Mouse (Mus musculus): ENCODE results near the gene Prss16. TPM values are rescaled to one million over a fixed set of nuclear protein-coding genes. Genes with fewer than 3 reads are reported as not detected.

Prss16 gene
- total RNA-seq, 4 experiments from 2014 or later = 0.22 TPM; not detected in 3

DNA sequence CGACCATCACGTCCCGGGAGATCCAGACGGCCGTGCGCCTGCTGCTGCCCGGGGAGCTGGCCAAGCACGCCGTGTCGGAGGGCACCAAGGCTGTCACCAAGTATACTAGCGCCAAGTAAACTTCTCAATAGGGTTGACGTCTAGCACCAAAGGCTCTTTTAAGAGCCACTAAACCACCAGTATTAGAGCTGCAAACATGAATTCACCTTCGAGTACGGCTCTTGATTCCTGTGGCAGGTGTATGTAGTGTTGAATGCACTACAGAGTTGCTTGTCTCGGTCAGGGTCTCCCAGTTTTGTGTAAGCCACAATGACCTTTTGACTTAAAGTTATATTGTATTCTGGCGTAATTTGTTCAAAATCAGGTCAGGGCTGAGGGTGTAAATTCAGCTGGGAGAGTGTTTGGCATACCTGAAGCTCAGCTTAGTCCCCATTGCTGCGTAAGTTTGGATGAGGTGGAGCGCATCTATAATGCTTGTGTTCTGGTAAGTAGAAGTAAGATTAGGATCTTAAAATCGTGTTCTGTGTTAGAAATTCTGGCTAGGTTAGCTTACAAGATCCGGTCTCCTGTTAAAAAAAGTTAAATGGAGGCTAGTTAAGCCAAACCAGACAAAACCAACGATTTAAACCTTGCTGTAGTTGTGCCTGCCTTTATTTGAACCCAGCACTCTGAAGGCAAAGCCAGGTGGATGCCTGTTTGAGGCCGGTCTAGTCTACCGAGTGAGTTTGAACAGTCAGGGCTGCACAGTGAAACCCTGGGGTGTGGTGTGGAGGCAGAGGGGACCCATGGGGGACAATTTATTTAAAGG is 26.8 kb upstream of the Prss16 start:
- DNase-seq (ENCODE audit: low spot score) = no peak

DNA sequence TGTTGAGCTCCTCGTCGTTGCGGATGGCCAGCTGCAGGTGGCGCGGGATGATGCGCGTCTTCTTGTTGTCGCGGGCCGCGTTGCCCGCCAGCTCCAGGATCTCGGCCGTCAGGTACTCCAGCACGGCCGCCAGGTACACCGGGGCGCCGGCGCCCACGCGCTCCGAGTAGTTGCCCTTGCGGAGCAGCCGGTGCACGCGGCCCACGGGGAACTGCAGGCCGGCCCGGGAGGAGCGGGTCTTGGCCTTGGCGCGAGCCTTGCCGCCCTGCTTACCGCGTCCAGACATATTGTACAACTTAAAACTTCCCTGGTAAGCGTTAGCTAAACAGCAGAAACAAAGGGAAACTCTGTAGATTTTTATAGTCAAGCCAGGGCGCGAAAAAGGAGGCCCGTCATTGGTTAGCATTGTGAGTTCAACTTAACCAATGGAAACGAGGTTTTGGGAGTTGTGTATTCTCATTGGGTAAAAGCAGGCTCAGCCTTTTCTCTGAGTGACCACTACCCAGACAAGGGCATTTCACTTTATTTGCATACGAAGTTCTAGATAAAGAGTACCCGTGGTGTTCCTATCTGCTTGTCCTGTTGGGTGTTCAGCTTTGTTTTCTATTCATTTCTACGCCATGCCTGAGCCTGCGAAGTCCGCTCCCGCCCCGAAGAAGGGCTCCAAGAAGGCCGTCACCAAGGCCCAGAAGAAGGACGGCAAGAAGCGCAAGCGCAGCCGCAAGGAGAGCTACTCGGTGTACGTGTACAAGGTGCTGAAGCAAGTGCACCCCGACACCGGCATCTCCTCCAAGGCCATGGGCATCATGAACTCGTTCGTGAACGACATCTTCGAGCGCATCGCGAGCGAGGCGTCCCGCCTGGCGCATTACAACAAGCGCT is 26.0 kb upstream of the Prss16 start, which contains the start of the genes Hist1h2ah and Hist1h2bk:
Hist1h2ah (minus strand) TSS at position 302 of the 882 bp plus-strand sequence.
Hist1h2bk (plus strand) TSS at position 604 of the 882 bp plus-strand sequence.
- DNase-seq (ENCODE audit: low spot score) = peak; percentile 95

DNA sequence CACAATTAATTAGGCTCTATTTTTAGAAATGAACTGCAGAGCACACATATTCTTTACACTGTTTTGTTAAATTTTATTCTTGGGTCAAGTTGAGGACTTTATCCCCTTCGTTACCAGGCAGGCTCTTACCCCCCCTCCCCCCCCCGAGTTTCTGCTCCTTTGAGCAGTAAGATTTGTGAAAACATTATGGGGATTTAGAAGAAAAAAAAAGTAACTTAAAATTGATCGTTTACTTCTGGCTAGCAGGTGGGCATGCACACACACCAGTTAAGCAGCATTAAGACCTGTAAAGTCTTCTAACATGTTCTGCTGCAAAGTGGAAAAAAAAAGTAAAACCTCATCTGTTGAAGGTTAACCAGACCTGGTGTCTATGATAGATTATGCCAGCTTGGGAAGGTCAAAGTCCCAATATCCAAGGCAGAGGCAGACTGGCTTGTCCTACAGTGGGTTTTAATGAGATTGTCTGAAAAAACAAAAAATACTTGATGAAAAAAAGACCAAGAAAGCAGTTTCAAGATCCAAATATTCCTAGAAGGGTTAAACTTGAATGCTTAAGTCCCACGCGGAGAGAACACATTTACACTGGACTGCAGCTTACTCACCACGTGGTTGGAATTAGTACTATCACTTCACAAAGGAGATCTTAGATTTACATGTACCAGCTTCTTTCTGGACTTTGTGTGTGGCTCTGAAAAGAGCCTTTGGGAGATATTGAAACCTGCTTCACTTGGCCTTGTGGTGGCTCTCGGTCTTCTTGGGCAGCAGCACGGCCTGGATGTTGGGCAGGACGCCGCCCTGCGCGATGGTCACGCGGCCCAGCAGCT is 25.1 kb upstream of the Prss16 start:
- DNase-seq (ENCODE audit: low spot score) = no peak

DNA sequence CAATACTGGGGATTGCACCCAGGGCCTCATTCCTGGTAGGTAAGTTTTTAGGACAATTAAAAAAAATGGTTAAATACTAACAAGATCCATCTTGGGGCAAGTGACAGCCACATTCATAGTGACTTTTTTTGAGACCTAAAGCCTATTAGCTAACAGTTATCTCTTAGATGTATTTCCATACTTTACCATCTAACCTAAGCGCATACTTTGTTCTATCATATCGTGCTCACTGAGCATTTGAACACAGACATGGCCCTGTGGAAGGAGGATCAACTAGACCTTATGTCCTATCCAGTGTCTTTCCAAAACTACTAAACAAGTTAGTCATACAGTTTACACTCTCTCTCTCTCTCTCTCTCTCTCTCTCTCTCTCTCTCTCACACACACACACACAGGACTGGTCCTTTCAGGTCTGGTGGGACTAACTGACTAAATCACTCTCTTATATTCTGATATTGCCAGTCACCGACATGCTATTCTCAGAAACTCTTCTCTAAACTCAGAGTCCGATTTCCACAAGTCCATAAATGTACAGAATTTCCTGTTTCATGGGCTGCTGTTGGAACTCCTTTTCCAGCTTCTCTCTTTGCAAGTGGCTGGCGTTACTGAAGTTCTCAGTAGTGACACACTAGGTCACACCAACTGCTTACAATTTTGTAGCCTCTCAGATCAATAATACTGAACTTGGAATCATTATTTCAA is 24.4 kb upstream of the Prss16 start:
- no peak for DNase-seq (ENCODE audit: low spot score)

DNA sequence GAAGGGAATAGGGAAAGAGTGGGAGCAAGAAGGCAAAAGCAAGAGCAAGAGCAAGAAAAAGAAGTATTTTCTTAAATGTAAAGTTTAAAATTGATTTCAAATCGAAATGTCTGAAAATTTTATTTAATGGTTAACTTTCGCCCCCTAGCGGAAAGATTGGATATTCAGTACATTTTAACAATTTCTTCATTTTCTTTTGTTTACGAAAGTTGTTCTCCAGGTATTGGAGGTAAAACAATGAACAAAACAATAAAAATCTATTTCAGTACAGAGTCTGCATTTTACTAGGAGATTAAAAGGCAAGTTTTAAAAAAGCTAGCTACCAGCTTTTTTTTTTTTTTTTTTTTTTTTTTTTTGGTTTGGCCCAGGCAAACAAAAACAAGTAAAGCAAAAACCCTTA is 21.0 kb upstream of the Prss16 start:
- no peak for DNase-seq (ENCODE audit: low spot score)

DNA sequence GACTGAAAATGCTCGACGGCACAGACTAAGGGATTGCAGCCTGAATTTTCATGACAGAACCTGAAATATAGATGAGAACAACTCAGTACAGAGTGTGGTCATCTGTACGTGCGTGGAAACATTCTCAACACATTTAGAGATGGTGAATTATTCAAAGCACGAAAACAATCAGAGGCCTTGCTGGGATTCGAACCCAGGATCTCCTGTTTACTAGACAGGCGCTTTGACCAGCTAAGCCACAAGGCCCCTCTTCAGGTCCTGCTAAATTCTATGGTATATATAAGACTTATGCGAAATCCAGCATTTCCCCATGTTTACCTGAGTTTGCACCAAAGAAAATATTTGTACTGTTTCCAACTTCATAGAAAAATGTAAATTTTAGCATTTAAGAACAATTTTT is 20.4 kb upstream of the Prss16 start:
- no peak for DNase-seq (ENCODE audit: low spot score)

DNA sequence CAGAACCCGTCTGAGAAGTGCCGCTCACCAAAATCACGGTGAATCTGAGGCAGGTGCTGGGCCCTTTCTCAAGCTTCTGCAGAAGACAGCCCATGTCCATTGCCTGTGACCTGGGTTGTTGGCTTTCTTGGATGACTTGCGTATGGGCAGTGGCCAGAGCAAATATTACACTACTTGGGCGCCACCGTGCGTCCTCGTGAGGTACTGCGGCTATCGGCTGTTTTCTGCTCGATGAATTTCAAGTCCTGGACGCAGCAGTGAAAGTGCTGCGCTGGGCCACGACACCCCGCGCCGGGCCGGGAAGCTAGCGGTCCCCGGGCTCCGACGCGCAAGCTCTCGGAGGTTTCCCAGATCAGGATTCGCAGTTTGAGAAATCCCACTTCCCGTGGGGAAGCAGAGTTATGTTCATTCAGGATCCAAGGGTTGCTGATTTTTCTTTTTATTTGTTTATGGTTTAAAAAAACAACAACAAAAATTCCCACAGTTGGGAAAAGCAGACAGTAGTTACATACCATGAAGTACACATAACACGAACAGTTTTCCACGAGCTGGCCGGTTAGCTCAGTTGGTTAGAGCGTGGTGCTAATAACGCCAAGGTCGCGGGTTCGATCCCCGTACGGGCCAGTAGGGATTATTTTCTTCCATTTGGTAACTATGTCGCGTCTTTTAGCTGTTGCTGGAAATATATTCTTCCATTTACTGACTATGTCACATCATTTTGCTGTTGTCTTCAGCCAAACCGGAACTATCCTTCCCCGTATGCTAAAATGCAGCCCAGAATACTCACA is 19.3 kb upstream of the Prss16 start:
- DNase-seq (ENCODE audit: low spot score) = peak; percentile 96

DNA sequence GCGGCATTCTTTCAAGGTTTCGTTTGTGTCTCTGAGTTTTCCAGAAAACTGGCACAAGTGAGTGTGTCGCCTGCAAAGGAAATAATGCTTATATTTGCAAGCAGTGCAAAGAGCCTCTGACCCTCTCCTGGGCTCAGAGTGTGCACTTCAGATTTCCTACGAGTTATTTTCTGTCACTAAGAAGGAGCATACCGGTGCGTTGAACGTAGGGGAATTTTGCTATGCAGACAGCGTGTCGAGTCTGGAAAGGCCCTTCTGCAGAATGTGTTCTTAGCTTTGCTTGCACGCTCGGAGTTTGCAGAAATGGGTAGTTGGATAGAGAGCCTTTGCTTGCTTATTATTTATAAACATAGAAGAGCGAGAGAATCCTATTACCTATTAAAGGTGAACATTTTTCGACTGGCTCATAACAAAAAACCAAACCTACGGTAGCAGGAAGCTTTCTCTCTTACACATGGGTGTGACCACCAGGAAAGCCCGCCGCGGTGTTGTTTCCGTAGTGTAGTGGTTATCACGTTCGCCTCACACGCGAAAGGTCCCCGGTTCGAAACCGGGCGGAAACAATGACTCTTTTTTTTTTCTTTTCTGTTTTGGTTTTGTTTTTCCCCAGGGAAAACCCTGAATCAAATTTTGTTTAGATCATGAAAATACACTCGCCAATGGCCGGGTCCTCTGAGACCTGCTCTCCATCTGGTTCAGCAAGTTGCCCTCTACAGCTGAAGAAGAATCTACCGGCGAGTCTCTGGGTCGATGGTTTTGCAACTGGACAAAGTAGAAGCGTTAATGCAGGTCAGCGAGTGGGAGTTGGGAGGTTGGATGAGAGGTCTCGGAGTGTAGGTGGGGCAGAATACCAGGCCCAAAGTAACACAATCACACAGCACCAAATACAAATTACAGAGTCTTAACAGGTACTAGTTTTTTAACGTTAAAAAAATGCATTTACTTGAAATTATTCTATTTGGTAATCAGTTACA is 16.8 kb upstream of the Prss16 start:
- peak; percentile 88 for DNase-seq (ENCODE audit: low spot score)

DNA sequence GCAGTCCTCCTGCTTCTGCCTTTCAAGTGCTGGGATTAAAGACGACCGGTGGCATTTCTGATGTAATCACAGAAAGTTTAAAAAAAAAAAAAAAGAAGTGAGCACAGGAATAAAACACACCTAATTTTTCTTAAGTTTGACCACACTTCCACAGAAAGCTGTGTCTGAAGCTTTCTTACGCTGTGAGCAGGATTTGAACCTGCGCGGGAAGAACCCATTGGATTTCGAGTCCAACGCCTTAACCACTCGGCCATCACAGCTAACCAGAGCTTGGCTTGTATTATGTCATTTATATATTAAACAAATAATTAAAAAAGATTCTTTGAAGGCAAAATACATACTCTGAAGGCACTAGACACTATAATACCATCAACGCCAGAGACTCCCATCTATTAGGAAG is 12.7 kb upstream of the Prss16 start:
- DNase-seq (ENCODE audit: low spot score) = peak; percentile 92

DNA sequence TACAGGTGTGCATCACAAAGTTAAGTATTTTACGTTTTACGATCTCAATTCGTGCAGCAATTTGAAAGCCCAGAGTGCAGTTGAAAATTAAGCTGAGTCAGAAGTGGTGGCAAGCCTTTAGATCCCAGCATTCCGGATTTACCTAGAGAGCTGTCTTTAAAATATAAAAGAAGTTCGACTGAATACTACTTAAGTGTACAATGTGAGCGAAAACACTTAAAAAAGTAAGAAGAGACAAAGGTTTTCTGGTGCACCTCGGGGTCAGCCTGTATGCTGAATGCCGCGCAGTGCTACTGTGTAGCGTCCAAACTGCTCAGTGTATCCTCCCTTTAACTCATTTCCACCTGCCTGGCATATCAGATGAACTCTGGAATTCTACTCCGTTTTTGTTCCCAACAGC is 12.0 kb upstream of the Prss16 start:
- no peak for DNase-seq (ENCODE audit: low spot score)

DNA sequence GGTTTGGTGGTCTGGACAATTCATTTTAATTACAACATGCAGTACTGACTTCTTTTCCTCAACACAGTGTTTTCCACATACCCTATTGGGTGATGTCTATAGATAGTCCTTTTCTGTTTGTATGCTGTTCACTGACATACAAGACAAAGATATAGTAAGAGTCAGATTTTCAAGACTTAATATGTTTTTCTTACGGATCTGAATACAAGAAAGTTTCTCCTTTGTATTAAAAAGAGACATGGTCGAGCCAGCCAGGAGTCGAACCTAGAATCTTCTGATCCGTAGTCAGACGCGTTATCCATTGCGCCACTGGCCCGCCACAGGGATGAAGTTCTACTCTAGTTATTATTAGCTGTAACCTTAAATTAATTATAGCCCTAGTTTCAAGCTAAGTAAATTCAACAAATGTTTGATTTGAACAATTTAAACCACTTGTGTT is 11.4 kb upstream of the Prss16 start:
- DNase-seq (ENCODE audit: low spot score) = peak; percentile 90

DNA sequence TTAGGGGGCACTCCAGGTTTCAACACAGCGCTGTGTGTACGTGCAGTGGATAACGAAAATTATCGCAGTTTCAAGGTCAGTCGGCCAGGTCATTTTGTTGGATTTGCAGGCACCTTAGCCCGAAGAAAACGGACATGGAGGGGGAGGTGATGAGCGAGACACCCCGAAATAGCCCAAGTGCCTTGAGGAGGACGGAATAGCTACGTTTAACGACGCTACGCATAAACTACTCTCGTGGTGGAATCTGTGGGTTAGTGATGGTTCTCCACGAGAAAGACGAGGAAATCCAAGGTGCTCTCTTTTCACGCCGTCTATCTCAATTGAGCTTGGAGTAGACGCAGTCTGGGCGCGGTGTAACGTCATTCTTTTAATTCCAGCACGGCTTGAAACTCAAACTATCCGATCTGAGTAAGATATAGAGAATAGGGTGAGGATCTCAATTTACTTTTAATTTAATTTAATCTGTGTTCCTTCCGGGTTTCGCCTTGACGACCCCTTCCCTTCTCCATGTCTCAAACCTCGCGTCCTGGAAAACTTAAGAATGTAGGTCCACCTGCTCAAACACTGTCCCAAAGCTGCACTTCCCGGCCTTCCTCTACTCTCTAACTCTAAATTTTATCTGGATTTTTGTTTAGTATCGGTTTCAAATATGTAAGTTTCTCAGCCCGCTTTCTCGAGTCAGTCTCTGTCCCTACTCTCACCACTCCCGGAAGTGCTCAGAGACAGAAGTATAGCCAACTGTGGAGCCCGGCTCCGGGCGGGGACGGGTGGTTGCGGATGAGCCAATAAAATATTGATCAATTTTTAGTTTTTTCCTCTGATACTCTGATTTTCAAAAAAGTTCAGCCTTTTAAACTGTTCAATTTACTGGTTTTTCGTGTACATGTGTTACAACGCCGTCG is 10.6 kb upstream of the Prss16 start:
- DNase-seq (ENCODE audit: low spot score) = no peak

DNA sequence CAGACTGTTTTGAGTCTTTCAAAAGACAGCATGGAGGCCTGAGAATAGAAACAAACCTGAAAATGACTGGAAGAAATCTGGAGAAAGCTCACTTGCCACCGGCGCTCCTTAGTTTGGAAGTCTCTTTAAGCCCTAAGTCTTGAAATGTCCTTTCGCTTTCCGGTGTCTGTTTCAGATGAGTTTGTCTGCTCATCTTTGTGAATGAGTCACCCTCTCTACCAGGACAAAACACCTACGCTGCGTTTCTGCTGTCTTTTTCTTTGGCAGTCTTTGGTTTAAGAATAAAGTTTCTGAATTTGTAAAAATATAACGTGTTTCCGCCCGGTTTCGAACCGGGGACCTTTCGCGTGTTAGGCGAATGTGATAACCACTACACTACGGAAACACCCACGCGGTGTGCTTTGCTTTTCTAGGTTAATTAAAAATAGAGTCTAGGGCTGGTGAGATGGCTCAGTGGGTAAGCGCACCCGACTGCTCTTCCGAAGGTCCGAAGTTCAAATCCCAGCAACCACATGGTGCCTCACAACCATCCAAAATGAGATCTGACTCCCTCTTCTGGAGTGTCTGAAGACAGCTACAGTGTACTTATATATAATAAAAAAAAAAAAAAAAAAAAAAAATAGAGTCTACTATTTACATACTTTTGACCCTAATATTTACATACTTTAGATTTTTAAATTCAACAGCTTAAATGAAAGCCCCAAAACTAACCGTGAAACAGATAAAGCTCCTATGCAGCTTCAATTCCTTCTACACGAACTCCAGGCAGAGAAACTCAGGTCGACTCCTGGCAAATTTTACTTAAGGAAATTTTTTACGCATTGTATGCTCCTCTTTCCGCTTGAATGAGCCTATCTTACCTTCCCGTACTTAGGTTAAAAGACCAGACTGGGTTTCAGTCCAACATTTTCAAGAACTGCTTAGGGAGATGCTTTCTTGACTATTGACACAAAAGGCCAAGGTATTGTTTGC is 6.2 kb upstream of the Prss16 start:
- DNase-seq (ENCODE audit: low spot score) = peak; percentile 77

DNA sequence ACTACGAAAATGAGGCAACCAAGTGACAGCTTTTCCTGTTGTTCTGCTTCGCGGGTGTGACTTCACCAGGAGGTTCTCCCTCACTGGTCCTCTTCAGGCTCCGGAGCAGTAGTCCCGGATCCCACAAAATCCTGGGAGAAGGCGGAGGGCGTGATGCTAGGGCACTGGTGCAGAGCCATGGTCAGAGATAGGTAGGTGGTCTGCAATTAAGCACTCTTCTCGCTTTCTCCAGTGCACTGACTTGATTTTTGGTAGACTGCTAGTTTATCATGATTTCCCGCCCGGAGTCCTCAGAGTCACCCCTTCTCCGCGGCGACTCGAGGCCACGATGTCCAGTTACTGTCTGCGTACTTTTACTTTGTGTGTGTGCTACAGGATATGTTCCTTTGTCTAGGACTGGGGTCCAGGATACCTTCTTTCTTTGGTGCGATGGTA is 4.9 kb upstream of the Prss16 start:
- no peak for DNase-seq (ENCODE audit: low spot score)

DNA sequence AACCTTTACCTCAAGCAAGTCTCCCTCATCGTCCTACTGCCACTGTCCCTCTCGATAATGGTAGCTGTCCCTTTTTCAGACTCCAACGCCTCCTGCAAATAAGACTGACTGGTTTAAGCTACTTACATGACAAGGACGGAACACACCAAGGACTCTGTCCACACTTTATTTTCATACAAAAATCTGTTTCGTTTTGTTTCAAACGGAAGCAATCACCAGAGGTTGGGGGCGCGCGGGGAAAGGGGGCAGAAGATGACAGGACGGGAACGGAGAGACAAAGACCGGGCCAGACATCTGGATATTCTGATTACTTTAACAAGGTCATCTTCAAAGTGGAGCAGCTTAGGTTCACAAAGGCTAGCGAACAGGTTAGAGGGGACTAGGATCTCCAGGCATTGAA is 4.2 kb upstream of the Prss16 start:
- no peak for DNase-seq (ENCODE audit: low spot score)

DNA sequence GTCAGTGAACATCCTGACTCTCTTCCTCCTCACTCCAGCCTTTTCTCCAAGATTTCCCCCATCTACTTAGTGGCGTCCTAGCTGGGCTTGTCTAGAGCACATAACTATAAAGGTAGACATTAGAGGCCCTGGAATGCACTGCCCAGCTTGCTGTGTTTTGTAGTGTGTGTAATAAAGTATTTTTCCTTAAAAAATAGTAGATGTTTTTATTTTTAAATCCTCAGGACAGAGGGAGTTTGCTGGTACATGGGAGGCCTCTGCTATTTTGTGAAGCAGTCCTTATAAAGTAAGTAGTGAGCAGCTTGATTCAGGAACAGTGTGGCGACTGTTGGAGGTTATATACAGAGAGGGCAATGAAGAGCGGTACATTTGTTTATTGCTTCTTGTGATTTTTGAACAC is 835 bp downstream of the Prss16 start:
- DNase-seq (ENCODE audit: low spot score) = no peak

DNA sequence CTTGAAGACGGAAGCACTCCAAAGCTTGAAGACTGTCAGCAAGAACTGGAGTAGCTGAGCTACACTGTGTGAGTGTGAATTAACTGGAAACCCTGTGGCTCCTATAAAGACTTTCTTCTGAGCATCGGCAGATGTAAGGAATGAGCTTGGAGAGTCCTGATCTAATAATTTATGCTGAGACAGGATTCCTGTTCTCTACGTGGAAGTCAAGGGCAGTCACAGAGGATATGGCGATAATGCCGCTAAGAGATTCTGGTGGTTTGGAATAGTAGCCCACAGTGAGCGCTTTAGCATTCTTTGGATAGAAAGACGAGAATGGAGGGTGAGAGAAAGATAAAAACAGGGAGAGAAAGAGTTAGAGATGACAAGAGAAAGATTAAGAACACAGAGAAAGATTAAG is 1.7 kb downstream of the Prss16 start:
- no peak for DNase-seq (ENCODE audit: low spot score)

Measured in heart, adult 8-10 months (tissue).